Mouse (Mus musculus) cerebellum, postnatal 36 days (tissue): ENCODE data around the gene Add3.

Source experiments
- DNase-seq, 2 experiments: peaks; one replicate each; pipeline ENCODE4 v3.0.0; 2021 to 2022; ENCODE audit warnings: mixed read lengths in 2 of 2

Add3 gene

GRCm38 (mm10) chr19:53276902-53277707 is 136.9 kb downstream of the Add3 start:
- DNase-seq = no peak

- DNase-seq = no peak
These were observed 138.5 kb downstream of the Add3 start for GRCm38 (mm10) chr19:53278491-53279415.

GRCm38 (mm10) chr19:53280254-53280653 is 140.0 kb downstream of the Add3 start:
- no peak for DNase-seq

- DNase-seq = no peak
These were observed 142.3 kb downstream of the Add3 start for GRCm38 (mm10) chr19:53282571-53282970.

- DNase-seq = no peak
These were observed 143.5 kb downstream of the Add3 start for GRCm38 (mm10) chr19:53283742-53284141.

GRCm38 (mm10) chr19:53284268-53285208 is 144.3 kb downstream of the Add3 start:
- peak; percentile 24 to 31 for DNase-seq

GRCm38 (mm10) chr19:53296331-53297254 is 156.3 kb downstream of the Add3 start:
- no peak for DNase-seq
